Mouse (Mus musculus) lung, postnatal 0 days (tissue): ENCODE data around the gene Sh3bp4.
A peak's percentile ranks its signal among the peaks of the same experiment; 100 is the strongest.

Experiments
- CTCF ChIP-seq: IDR thresholded peaks from 2 replicates; pipeline ENCODE4 v1.5.1; 2016; ENCODE audit warnings: antibody characterized with exemption, mild to moderate bottlenecking
- EP300 ChIP-seq: IDR thresholded peaks from 2 replicates; pipeline ENCODE4 v1.6.1; 2016; ENCODE audit warnings: antibody characterized with exemption, mild to moderate bottlenecking, control low read depth

DNA sequence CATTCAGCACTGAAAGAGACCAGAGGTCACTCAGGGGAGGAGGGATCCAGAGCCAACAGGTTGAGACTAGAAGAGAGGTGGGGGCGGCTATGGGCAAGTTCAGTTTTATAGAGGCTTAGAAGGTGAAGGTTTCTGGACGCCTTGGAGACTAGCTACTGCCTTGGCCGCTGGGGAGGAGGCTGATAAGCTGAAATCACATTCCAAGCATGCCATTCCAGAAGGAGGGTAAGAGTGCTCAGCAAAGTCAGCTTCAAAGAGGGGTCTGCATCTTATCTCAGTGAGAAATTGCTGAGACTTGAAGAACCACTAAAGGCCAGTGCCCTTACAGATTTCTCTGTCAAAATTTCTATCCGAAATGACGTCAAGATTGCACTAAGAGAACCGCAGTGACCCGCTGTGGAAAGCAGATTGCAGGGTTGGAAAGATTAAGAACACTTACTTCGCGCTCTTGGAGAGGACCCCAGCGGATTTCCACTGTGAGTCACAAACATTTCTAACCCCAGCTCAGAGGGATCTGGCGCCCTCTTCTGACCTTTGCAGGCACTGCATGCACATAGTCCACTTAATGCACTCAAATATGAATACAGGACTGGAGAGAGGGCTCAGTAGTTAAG, 121.0 kb downstream of the Sh3bp4 start:
- TF ChIP-seq CTCF (peak; percentile 93), EP300 (peak; percentile 97)
